Mouse (Mus musculus) v-Abl transformed pro-B cells (cell line): Measurements from ENCODE around the gene Spock2.

Experiments
- in situ Hi-C, 2 experiments: fragments of 400-800 bp; cut with MboI; formaldehyde crosslinking; loops; one replicate each; pipeline ENCODE4 v1.15.1; 2025; ENCODE audit not compliant: unreplicated experiment in 2 of 2

Gene Spock2

GRCm38 (mm10) chr10:60105391-60106145, 451 bp upstream of the Spock2 start:
- in situ Hi-C loops = no loop called here

GRCm38 (mm10) chr10:60106531-60107186, 640 bp downstream of the Spock2 start:
- in situ Hi-C loops = no loop called here

- in situ Hi-C loops = no loop called here
Observed at GRCm38 (mm10) chr10:60107448-60107847, 1.4 kb downstream of the Spock2 start.

DNA sequence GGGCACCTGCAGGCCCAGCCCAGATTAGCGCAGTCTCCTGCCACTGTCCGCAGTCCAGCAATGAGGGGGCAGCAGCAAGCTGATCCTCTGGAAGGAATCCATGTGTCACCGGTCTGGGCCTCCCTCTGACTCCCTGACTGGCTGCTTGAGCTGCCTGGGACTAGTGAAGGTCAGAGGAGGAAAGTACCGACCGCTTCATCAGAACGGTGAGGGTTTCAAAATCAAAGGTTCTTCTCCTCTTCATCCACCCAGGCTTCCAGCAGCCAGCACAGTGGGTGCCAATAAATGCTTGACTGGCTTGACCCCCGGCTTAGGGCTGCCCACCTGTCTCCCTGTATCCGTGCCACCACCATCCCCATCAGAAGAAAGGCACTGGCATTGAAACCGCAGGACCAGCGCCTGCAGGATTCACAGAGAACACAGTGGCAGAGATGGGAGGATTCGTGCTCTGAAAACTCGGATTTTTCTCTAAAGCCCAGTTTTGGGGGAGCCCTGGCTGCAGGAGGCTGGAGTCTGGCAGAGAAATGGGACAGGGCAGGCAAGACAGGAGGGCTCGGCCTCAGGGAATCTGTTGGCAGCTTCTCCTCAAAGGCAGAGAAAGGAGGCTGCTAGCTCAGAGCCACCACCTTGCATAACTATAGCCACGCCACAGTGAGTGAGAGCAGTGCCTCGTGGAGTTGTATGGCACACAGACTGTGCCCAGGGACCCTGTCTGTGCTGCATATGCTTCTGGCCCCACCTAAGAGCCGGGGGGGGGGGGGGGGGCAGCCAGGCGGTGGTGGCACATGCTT, 2.5 kb downstream of the Spock2 start:
- in situ Hi-C loops = no loop called here

DNA sequence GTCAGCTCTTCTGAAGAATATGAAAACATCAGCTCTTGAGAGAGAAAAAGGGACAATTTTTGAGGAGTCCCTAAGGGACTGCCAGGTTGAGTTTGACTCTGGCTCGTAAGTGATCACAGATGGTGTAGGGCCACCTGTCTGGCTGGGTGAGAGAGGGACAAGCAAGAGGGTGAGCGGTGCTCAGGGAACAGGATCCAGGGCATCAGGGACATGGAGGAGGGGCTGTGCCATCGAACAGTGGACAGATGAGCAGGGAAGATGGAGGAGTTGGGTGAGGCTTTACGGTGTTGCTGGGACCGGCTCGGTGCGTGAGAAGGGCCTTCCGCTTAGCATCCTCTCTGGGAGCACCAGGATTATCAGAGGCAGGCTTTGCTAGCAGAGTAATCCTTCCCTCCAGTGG, 3.3 kb downstream of the Spock2 start:
- in situ Hi-C loops = no loop called here

DNA sequence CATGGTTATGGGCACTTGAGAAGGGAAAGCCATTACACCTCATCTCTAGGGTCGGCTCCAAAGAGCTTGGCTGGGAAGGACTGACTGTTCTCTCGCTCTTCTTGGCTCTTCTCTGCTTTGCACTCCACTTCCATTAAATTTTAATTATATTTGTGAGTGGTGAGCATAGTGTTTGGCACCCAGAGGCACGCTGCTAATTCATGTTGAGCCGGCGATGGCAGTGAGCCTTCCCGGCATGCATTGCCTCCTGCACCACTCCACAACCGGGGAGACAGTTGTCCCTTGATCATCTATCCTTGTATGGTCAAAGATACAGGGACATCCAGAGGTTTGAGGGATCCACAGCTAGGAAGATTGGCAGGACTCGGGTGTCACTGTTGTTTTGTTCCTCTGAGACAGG, 4.0 kb downstream of the Spock2 start:
- in situ Hi-C loops = no loop called here

DNA sequence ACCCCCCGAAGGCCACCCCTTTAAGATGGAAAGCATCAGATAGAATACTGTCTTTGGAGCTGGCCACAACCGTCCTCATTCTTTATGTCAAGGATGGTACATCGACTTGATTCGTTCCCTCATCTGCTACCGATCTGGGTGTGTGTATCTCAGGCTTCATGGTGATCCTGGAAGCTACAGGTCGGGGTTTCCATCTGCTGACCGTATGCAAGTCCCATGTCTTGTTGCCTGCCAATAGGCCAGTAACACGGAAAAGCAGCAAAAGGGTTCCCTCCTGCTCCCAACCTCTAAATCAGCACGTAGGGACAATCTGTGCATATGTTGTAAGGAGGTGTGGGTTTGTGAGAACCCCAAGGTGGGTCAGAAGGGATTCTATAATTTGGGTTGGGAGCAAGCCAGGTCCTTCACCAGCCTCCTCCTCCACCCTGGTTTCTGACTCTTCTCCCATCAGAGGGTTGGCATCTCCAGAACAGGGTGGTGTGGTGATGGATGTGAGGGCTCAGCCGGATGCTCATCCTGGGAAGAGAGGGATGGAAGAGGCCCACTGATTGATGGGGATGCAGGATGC, 5.0 kb downstream of the Spock2 start:
- in situ Hi-C loops = no loop called here

GRCm38 (mm10) chr10:60113965-60114690, 8.1 kb downstream of the Spock2 start:
- in situ Hi-C loops = no loop called here

DNA sequence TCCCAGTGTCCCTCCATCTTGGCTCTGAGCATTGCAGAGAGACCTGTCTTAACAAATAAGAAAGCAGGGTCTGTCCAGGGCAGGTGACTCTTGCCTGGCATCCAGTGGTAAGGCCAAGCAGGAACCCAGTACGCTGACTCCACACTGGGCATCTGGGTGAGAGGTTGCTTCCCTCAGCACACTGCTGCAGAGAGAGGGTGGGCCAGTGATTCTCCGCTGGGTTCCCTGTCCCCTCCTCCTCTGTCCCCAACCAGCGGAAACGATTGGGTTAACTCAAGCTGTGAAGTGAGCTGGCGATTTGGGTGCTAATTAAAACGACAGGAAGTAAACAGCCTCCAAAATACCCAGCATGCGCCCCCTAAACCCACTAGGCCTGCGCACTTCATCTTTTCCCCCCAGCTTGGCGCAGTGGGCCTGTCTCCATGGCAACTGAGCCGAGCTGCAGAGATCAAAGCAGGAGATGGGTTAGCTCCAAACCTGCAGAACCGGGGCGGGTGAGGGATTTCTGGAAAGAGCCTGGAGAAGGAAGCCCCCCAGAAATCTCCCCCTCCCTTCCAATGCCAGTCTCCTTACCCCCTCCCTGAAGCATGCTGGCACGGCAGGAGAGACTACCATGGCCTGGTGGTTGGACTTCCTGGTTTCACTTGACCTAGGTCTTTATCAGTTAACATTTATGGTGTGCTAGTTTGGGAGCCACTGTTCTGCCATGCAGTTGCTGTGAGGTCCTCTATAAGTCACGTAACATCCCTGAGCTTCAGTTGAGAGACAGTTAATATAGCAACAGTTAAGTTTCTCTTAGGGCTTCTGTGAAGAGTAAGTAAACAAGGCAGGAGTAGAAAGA, 9.5 kb downstream of the Spock2 start:
- in situ Hi-C loops = no loop called here

DNA sequence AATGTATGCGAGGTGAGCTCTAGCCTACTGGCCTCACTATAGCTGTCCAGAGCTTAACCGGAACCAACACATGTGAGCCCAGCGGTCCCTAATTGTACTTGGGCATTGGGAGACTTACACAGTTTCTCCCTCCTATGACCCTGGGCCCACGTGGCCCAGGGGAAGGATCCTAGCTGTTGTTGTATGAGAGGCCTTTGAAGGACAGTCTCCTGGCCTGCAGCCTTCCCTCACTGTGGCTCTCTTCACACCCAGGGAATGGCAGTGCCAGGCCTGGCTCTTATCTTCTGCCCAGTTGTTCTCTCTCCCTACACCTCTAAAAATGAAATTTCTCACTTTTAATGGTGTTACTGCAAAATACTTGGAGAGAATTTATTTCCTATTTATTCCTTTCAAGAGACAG, 11.0 kb downstream of the Spock2 start:
- in situ Hi-C loops = no loop called here

DNA sequence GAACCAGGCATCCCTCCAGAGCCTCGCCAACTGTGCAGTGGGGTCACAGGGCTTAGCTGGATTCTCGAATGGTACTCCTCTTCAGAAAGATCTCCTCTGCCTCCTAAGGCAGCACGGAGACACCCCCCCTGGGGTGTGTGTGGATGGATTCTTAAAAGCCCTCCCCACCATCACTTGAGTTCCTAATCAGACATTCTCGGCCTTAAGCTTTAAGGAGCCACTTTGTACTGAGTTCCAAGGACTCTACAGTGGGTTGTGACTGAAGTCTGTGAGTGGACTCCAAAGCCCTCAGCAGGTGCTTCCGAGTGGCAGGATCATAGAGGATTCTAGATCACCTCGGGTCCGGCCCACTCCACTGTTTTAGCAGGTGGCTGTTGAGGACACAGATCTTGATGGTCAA, 12.4 kb downstream of the Spock2 start:
- in situ Hi-C loops = no loop called here

DNA sequence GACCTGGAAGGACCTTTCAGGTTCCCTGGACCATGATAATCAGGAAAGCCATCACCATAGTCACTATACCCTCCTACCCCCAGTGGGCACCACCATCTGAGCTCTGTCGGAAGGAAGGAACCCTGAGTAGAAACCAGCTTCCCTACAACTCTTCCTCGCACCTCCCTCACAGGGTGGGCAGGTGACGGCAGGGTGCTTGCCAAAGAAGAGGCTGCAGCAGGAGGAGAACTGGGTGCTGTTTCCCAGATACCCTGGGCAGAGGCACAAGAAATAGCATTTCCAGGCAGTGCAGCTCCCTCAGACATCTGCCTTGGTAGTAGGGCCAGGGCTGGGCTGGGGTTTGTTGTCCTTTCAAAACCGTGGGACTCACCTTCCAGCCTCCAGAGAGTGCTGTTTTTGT, 14.6 kb downstream of the Spock2 start:
- in situ Hi-C loops = no loop called here

DNA sequence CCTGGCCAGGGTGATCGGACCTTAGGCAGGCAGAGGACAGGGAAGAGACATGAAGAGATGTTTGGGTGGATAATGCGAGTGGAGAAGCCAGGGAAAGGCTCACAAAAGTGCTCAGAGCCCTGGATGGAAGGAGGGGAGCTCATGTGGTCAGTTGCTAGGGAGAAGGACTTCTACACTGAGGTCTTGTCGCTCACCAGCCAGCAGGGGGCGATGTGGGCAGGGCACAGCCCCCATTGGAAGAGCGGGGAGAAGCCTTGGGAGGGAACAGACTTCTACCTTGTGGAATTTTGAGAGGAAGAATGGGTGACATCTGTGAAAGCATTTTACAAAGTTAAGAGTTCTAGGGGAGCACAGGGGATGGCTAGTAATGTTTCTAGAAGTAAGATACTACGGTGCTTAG, 18.1 kb downstream of the Spock2 start:
- in situ Hi-C loops = no loop called here

DNA sequence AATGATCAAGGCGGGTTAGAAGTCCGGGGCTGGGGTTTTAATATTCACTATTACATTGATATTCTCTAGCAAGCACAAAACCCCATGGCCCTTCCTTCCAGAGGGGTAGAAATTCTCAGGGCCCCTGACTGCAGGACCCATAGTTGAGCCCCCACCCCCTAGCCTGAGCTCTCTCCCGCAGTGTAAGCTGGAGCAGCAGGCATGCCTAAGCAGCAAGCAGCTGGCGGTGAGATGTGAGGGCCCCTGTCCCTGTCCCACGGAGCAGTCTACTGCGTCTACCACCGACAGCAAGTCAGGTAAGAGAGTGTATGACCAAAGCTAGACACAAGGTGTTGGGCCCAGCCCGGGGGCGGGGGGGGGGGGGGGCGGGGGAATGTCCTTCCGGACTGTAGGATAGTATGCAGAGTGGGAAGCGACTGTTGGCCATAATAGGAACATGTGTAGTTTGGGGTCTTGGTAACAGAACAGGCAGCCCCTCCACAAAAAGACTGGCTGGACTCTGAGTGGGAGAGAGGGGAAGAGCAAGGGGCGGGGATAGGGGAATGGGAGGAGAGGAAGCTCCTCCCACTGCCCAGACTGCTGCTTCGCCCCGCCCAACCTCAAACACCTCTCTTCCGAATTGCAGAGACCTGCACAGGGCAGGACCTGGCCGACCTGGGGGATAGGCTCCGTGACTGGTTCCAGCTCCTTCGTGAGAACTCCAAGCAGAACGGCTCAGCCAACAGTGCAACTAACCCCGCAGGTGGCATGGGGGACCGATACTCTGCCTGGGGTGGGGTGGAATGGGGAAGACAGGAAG, 19.7 kb downstream of the Spock2 start:
- in situ Hi-C loops = loop anchor here in 1 of 2 experiments (25.0 kb wide), 1 partner anchor 612 kb away; no protein-coding TSS in a partner anchor

DNA sequence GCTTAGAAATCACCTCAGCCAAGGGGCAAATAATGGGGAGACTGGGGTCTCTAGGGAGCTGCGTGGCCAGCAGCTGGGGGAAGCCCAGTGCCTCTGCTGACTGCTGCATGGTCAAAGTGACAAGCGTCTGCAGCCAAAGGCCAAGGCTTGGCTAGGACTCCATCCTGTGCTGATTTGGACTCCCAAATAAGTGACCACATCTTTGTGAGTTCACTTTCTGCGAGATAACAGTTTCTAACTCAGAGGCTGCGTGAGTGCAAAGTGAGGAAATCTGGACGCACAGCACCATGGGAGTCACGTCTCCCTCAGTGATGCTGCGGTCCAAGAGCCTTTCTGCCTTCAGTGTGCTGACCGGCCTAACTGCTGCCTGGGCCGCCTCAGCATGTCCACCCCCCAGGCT, 22.3 kb downstream of the Spock2 start:
- in situ Hi-C loops = loop anchor here in 1 of 2 experiments (25.0 kb wide), 1 partner anchor 609 kb away; no protein-coding TSS in a partner anchor

- in situ Hi-C loops = loop anchor here in 1 of 2 experiments (5.0 to 25.0 kb wide), 2 partner anchors 38 to 607 kb away; no protein-coding TSS in a partner anchor
Observed at GRCm38 (mm10) chr10:60130504-60130903, 24.5 kb downstream of the Spock2 start.

DNA sequence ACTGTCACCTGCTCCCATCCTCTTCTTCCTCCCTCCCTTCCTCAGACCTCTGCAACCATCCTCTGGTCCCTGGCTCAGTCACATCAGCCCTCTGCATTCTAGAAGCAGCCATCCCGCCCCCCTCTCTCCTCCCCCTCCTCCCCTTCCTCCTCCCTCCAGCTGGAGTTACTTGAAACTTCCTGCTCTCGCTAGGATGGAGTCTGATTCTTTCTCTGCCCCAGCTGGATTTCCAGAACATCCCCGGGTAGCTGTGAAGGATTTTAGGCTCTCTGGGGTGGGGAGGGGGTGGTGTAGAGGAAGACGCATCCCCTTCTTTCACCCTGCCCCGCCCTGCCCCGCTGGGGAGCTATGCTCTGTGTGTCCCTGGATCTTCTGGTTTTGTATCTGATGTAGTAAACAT, 27.5 kb downstream of the Spock2 start:
- in situ Hi-C loops = loop anchor here in 1 of 2 experiments (5.0 to 25.0 kb wide), 2 partner anchors 41 to 604 kb away; no protein-coding TSS in a partner anchor

DNA sequence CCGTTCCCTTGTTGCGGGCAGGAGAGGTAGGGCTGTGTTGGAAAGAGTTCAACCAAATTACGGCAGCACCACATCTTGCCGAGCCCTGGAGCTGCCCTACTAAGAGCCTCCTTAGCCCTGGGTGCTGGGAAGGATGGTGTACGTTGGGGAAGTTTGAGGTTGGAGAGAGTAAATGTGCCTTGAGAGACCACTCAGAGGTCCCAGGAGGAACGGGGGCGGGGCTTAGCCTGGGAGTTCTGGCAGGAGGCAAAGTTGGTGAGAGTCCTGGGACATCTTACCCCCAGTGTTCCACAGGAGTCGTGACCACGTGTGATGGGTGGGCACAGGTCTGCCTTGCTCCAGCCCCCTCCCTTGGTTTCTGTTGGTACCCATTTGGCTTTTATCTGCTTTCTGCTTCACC, 28.2 kb downstream of the Spock2 start:
- in situ Hi-C loops = loop anchor here in 1 of 2 experiments (5.0 to 25.0 kb wide), 2 partner anchors 42 to 603 kb away; no protein-coding TSS in a partner anchor
